Mouse (Mus musculus) ES-E14 (cell line): ENCODE results near the gene Wfikkn1. TPM values are rescaled to one million over a fixed set of nuclear protein-coding genes. Genes with fewer than 3 reads are reported as not detected.
A peak's percentile ranks its signal among the peaks of the same experiment; 100 is the strongest.

Source experiments
- DNase-seq: peaks from one replicate; pipeline ENCODE4 v3.0.0-alpha.2; 2013; ENCODE audit warnings: low read depth, low spot score
- H3K27ac ChIP-seq: 2 replicates; pipeline ENCODE4 v1.5.1; 2012; ENCODE audit warnings: low read depth, mild to moderate bottlenecking, low read length, moderate library complexity, mixed read lengths; ENCODE audit not compliant: poor library complexity, insufficient read depth, severe bottlenecking
- H3K36me3 ChIP-seq: 2 replicates; pipeline ENCODE4 v1.6.1; 2012; ENCODE audit warnings: mild to moderate bottlenecking, low read length, moderate library complexity, mixed read lengths; ENCODE audit not compliant: control insufficient read depth, poor library complexity, insufficient read depth, severe bottlenecking
- H3K4me1 ChIP-seq, 2 experiments: fragments of 150-350 bp in 1 of 2; sonication (generic) in 1 of 2; 2 replicates each; pipeline ENCODE4 v1.6.1; 2012; ENCODE audit warnings: low read length in 2 of 2, mild to moderate bottlenecking in 1 of 2, mixed read lengths in 1 of 2; ENCODE audit not compliant: control insufficient read depth in 2 of 2, insufficient read depth in 2 of 2, poor library complexity in 1 of 2
- H3K4me3 ChIP-seq, 2 experiments: fragments of 150-350 bp in 1 of 2; sonication (generic) in 1 of 2; 2 replicates each; pipeline ENCODE4 v1.5.1; 2012; ENCODE audit warnings: low read length in 2 of 2, low read depth in 1 of 2, mild to moderate bottlenecking in 1 of 2, mixed read lengths in 1 of 2; ENCODE audit not compliant: insufficient read depth in 1 of 2, poor library complexity in 1 of 2, severe bottlenecking in 1 of 2
- H3K9ac ChIP-seq: 2 replicates; pipeline ENCODE4 v1.6.1; 2012; ENCODE audit warnings: low read depth, mild to moderate bottlenecking, low read length, mixed read lengths; ENCODE audit not compliant: poor library complexity, insufficient read depth, severe bottlenecking
- H3K9me3 ChIP-seq: fragments of 150-350 bp; sonication (generic); 2 replicates; pipeline ENCODE4 v1.6.1; 2012; ENCODE audit warnings: low read depth, mild to moderate bottlenecking, low read length; ENCODE audit not compliant: control insufficient read depth, insufficient read depth
- CHD2 ChIP-seq: IDR thresholded peaks from 2 replicates; pipeline ENCODE4 v1.6.1; 2014; ENCODE audit warnings: mild to moderate bottlenecking, low read depth, low read length, inconsistent platforms
- HCFC1 ChIP-seq: IDR thresholded peaks from 2 replicates; pipeline ENCODE4 v1.6.1; 2012; ENCODE audit warnings: low read length, inconsistent platforms, borderline replicate concordance; ENCODE audit not compliant: insufficient read depth
- MAFK ChIP-seq: IDR thresholded peaks from 2 replicates; pipeline ENCODE4 v1.6.1; 2014; ENCODE audit warnings: mild to moderate bottlenecking, low read depth, low read length, inconsistent platforms; ENCODE audit not compliant: insufficient read depth
- ZC3H11A ChIP-seq: IDR thresholded peaks from 2 replicates; pipeline ENCODE4 v1.6.1; 2012; ENCODE audit warnings: low read depth, mild to moderate bottlenecking, inconsistent platforms, low read length, borderline replicate concordance
- ZNF384 ChIP-seq: IDR thresholded peaks from 2 replicates; pipeline ENCODE4 v1.6.1; 2012; ENCODE audit warnings: low read depth, low read length, inconsistent platforms
- in situ Hi-C, 2 experiments: fragments of 600-800 bp; cut with MboI; formaldehyde crosslinking; loops; one replicate each; pipeline ENCODE4 v1.15.1; 2025; ENCODE audit warnings: low sequenced_read_pairs in 2 of 2, inconsistent platforms in 1 of 2; ENCODE audit not compliant: unreplicated experiment in 2 of 2
- total RNA-seq: library from RNA; depleted of rRNA; stranded (reverse); fragments of 300-350 nt; gene quantifications from 2 replicates; pipeline ENCODE4 v1.2.3, GENCODE M21; 2012; rRNA removed

Wfikkn1 gene
- 3.3 TPM in 2 replicates for total RNA-seq

DNA sequence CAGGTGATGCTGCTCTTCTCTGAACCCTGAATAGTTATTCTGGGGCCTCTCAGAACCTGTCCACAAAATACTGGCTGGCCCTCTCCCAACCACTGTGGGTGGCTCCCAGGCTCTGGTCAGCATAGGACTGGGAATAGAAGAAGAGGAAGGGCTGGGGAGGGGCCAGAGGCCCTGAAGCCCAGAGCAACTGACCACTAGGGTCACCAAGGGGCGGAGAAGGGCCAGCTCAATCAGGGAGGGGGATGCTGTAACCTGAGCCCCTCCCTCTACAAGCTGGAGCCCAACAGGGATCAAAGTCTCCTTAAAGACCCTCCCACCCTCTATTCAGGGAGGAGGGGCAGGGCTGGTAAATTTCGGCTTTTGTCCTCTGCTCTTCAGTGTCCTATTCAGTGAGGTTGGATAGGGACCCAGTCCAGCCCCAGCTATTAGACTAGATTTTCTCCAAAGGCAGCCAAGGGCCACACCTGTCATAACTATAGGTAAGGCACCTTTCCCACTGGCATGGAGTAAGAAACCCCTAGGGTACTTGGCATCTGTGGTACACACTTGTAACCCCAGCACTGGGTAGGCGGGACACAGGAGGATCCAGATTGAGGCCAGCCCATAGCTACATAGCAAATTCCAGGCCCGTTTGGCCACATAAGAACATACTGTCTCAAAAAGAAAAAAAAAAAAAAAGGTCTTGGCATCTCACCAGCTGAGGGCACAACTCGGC lies at the start of gene Wfikkn1:
Gene Wfikkn1, minus strand, starts transcription at position 663 of the 715 bp plus-strand sequence.
- no peak for DNase-seq
- Histone ChIP-seq H3K4me1 (peaks cover 5 to 42% of the 10 kb centered on the region in 2 experiments; a peak in 3 of 4 replicates), H3K36me3 (peaks cover 34% of the 10 kb centered on the region), H3K9ac (no peak within 1 kb of the TSS), H3K4me3 (no peak within 1 kb of the TSS), H3K9me3 (no peaks in the 10 kb centered on the region), H3K27ac (peak within 1 kb of the TSS; percentile 38; the same call in 1 of the 2 replicates)
- in situ Hi-C loops: no loop called here
- TF ChIP-seq MAFK (no peak), CHD2 (no peak), ZNF384 (no peak), ZC3H11A (no peak)

DNA sequence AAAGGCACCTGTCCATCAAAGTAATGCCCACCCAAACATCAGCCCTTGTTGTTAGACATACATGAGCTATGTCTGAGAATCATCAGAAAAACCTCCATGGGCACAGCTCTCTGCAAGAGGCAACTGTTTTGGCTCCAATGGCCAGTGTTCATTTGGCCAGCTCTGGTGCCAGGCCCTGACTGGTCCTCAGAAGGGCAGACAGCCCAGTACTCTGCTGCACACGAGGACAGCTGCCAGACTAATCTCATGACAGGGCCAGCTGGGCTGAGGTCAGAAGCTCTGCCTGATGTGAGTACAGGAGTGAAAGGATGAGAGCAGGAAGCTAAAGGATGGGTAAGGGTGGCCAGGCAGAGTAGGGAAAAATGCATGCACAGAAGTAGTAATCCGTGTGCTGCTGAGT lies 44.7 kb upstream of the Wfikkn1 start:
- Histone ChIP-seq H3K9me3 (no peaks in the 10 kb centered on the region), H3K36me3 (peaks cover 10% of the 10 kb centered on the region; the same call in 1 of the 2 replicates), H3K27ac (no peak overlapping the region), H3K4me1 (no peaks in the 10 kb centered on the region), H3K9ac (no peak overlapping the region), H3K4me3 (no peak overlapping the region)
- in situ Hi-C loops: no loop called here
- no peak for DNase-seq
- no peak for TF ChIP-seq ZNF384
- TF ChIP-seq CHD2: no peak
- TF ChIP-seq ZC3H11A: no peak
- TF ChIP-seq MAFK: no peak
- no peak for TF ChIP-seq HCFC1

DNA sequence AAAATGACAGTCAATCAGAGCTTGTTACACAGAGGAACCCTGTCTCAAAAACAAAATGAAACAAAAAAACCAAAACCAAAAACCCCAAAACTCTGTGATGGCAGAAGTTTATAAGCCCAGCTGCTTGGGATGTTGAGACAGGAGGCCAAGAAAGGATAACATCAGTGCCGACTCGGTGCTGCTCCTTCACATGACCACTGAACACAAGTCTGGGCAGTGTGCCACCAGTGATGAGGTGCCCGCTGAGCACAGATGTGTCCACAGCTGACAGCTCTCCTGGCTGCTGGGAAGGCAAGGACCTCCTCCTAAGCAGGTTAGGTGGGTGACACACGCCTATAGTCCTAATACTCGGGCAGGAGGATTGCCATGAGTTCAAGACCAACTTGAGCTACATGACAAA lies 41.5 kb upstream of the Wfikkn1 start:
- H3K9me3 ChIP-seq: no peaks in the 10 kb centered on the region
- H3K36me3 ChIP-seq: peaks cover 2% of the 10 kb centered on the region; the same call in 1 of the 2 replicates
- in situ Hi-C loops: no loop called here
- no peak overlapping the region for H3K9ac ChIP-seq
- H3K27ac ChIP-seq: no peak overlapping the region
- no peak overlapping the region for H3K4me3 ChIP-seq
- DNase-seq: no peak
- no peak for TF ChIP-seq ZC3H11A
- TF ChIP-seq MAFK: no peak
- TF ChIP-seq ZNF384: no peak
- TF ChIP-seq HCFC1: no peak
- no peak for TF ChIP-seq CHD2
- H3K4me1 ChIP-seq: peaks cover 0 to 3% of the 10 kb centered on the region in 2 experiments; a peak in 1 of 4 replicates

DNA sequence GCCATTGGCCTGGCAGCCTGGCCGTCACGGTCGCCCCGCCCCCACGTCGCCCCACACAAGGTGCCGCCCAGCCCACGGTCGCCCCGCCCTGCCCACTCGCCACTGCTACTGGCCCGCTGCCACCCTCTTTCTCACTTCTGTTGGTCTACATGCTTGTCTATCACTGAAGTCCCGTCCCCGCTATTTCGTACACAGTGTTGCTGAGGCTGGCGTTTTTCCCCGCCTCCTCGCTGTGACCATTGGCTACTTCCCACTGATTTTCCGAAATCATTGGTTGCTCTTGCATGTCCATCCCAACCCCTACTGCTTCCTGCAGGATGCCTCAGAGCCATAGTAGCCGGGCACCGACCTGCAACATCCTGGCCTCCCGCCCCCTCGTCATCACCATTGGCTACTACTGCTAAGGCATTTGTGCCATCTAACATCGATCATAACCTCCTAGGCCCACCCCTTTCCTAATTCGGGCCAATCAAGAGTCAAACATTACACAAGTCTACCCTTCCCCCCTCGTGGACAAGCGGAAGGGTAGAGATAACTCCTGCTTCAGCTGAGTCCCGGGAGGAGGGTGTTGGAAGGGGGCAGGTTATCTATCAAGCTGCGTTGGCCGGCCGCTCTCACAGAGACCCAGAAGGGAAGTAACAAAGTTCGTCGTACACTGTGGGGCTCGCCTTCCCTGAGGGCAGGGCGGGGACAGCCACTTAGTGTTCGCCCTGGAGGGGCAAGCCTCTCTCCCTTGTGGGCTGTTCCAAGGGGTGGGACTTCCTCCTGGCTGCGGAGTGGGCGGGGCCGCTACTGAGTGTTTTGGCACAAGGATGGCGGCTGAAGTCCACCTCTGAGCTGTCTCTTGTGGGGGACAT lies 39.4 kb upstream of the Wfikkn1 start:
- peak; percentile 98 for DNase-seq
- peak overlapping the region; percentile 74 for H3K9ac ChIP-seq
- H3K27ac ChIP-seq: peak overlapping the region; percentile 73
- H3K4me1 ChIP-seq: peaks cover 0 to 3% of the 10 kb centered on the region in 2 experiments; a peak in 1 of 4 replicates
- peak overlapping the region; percentile 89 to 95 for H3K4me3 ChIP-seq
- in situ Hi-C loops: no loop called here
- no peak for TF ChIP-seq ZC3H11A
- TF ChIP-seq CHD2: peak; percentile 88
- peak; percentile 87 for TF ChIP-seq MAFK
- no peaks in the 10 kb centered on the region for H3K9me3 ChIP-seq
- H3K36me3 ChIP-seq: peaks cover 1% of the 10 kb centered on the region; the same call in 1 of the 2 replicates
